Mouse (Mus musculus): Measurements from ENCODE around the gene Wnt10a. TPM values are rescaled to one million over a fixed set of nuclear protein-coding genes. Genes with fewer than 3 reads are reported as not detected.

Gene Wnt10a
- total and polyA plus RNA-seq, 3 experiments, result 126 to 187 (median 155) TPM

GRCm38 (mm10) chr1:74782045-74782444 is 9.3 kb upstream of the Wnt10a start:
- Histone ChIP-seq H3K9me3 (replicated peaks; ENCODE audit: low read length) (peaks cover 12% of the 10 kb centered on the region), H3K36me3 (replicated peaks in 1 of 2; ENCODE audit: control insufficient read depth in 1 of 2, insufficient read depth in 1 of 2, low read length in 1 of 2) (peaks cover 0 to 27% of the 10 kb centered on the region in 2 experiments), H3K4me2 (ENCODE audit: insufficient read depth, low read depth, poor library complexity, severe bottlenecking) (no peak overlapping the region), H3K9ac (ENCODE audit: insufficient read depth, low read depth) (no peak overlapping the region), H3K27ac (ENCODE audit: insufficient read depth, low read depth) (no peak overlapping the region), H3K27me3 (replicated peaks) (no peaks in the 10 kb centered on the region), H3K79me2 (replicated peaks; ENCODE audit: control insufficient read depth, extremely low read depth, insufficient read depth, poor library complexity, severe bottlenecking) (no peaks in the 10 kb centered on the region), H3K4me3 (replicated peaks in 1 of 3; ENCODE audit: low read depth in 2 of 3, low read length in 2 of 3, poor library complexity in 1 of 3) (no peak overlapping the region), H3K4me1 (ENCODE audit: control insufficient read depth in 1 of 2, insufficient read depth in 2 of 2) (peaks cover 0 to 18% of the 10 kb centered on the region in 2 experiments; a peak in 3 of 4 replicates)
- TF ChIP-seq ZKSCAN1 (IDR thresholded peaks at IDR 0.05; ENCODE audit: borderline replicate concordance, low read depth, low read length) (no peak), ZC3H11A (IDR thresholded peaks at IDR 0.05; ENCODE audit: low read depth, low read length) (no peak), NRF1 (IDR thresholded peaks at IDR 0.05; ENCODE audit: low read depth, low read length) (no peak), USF2 (conservative IDR thresholded peaks at IDR 0.05; ENCODE audit: low read depth, low read length) (no peak), RCOR1 (conservative IDR thresholded peaks at IDR 0.05; ENCODE audit: low read depth, low read length) (no peak), EP300 (IDR thresholded peaks at IDR 0.05; ENCODE audit: low read length) (no peak), MAZ (IDR thresholded peaks at IDR 0.05; ENCODE audit: low read depth, low read length) (no peak), MYC (IDR thresholded peaks at IDR 0.05; ENCODE audit: low read depth, low read length) (no peak), CHD2 (IDR thresholded peaks at IDR 0.05; ENCODE audit: low read length) (no peak), ELF1 (IDR thresholded peaks at IDR 0.05; ENCODE audit: low read depth, low read length) (no peak), CTCF (conservative IDR thresholded peaks at IDR 0.05 in 1 of 2, IDR thresholded peaks at IDR 0.05 in 1 of 2; ENCODE audit: low read depth in 2 of 2, low read length in 2 of 2) (no peak), JUN (IDR thresholded peaks at IDR 0.05; ENCODE audit: insufficient read depth, low read depth, low read length) (no peak), ETS1 (conservative IDR thresholded peaks at IDR 0.05; ENCODE audit: low read depth, low read length) (no peak), PAX5 (IDR thresholded peaks at IDR 0.05; ENCODE audit: low read length) (no peak)
- DNase-seq (ENCODE audit: extremely low read depth), result no peak
- in situ Hi-C loops (cut with MboI; ENCODE audit: low pct_ligation_motif_present, low pct_unique_long_range_greater_than_20kb, low sequenced_read_pairs), result no loop called here
- dilution Hi-C loops (cut with MboI; ENCODE audit: extremely low pct_ligation_motif_present, extremely low pct_unique_long_range_greater_than_20kb, low sequenced_read_pairs), result no loop called here

- Histone ChIP-seq H3K79me2 (replicated peaks; ENCODE audit: control insufficient read depth, extremely low read depth, insufficient read depth, poor library complexity, severe bottlenecking) (no peaks in the 10 kb centered on the region), H3K9ac (ENCODE audit: insufficient read depth, low read depth) (no peak overlapping the region), H3K27ac (ENCODE audit: insufficient read depth, low read depth) (no peak overlapping the region), H3K4me2 (ENCODE audit: insufficient read depth, low read depth, poor library complexity, severe bottlenecking) (0 out of 2 replicates have a peak overlapping the region, but pooled peaks have one; percentile 37), H3K36me3 (replicated peaks in 1 of 2; ENCODE audit: control insufficient read depth in 1 of 2, insufficient read depth in 1 of 2, low read length in 1 of 2) (peaks cover 0 to 27% of the 10 kb centered on the region in 2 experiments), H3K27me3 (replicated peaks) (no peaks in the 10 kb centered on the region), H3K4me1 (ENCODE audit: control insufficient read depth in 1 of 2, insufficient read depth in 2 of 2) (peaks cover 5 to 32% of the 10 kb centered on the region in 2 experiments), H3K4me3 (replicated peaks in 1 of 3; ENCODE audit: low read depth in 2 of 3, low read length in 2 of 3, poor library complexity in 1 of 3) (no peak overlapping the region), H3K9me3 (replicated peaks; ENCODE audit: low read length) (peaks cover 12% of the 10 kb centered on the region)
- in situ Hi-C loops (cut with MboI; ENCODE audit: low pct_ligation_motif_present, low pct_unique_long_range_greater_than_20kb, low sequenced_read_pairs), result no loop called here
- TF ChIP-seq UBTF (IDR thresholded peaks at IDR 0.05; ENCODE audit: low read depth, low read length) (no peak), MAX (IDR thresholded peaks at IDR 0.05; ENCODE audit: low read length) (no peak), MAZ (IDR thresholded peaks at IDR 0.05; ENCODE audit: low read depth, low read length) (no peak), JUND (conservative IDR thresholded peaks at IDR 0.05; ENCODE audit: low read depth, low read length) (no peak), NELFE (IDR thresholded peaks at IDR 0.05; ENCODE audit: low read depth, low read length) (no peak), USF2 (conservative IDR thresholded peaks at IDR 0.05; ENCODE audit: low read depth, low read length) (no peak), TBP (conservative IDR thresholded peaks at IDR 0.05; ENCODE audit: low read depth, low read length) (no peak), POLR2A (IDR thresholded peaks at IDR 0.05; ENCODE audit: low read depth, low read length) (no peak), BHLHE40 (IDR thresholded peaks at IDR 0.05; ENCODE audit: low read depth, low read length) (no peak), POLR2AphosphoS2 (IDR thresholded peaks at IDR 0.05; ENCODE audit: low read depth, low read length) (no peak), PAX5 (IDR thresholded peaks at IDR 0.05; ENCODE audit: low read length) (no peak), ZMIZ1 (IDR thresholded peaks at IDR 0.05; ENCODE audit: low read depth, low read length) (no peak), ZKSCAN1 (IDR thresholded peaks at IDR 0.05; ENCODE audit: borderline replicate concordance, low read depth, low read length) (no peak), MXI1 (IDR thresholded peaks at IDR 0.05; ENCODE audit: low read depth, low read length) (no peak), GABPA (IDR thresholded peaks at IDR 0.05; ENCODE audit: insufficient replicate concordance, low read depth, low read length) (no peak), RAD21 (IDR thresholded peaks at IDR 0.05; ENCODE audit: low read depth, low read length) (no peak), RCOR1 (conservative IDR thresholded peaks at IDR 0.05; ENCODE audit: low read depth, low read length) (no peak), MAFK (IDR thresholded peaks at IDR 0.05; ENCODE audit: insufficient replicate concordance, low read length) (no peak), MYC (IDR thresholded peaks at IDR 0.05; ENCODE audit: low read depth, low read length) (no peak)
- dilution Hi-C loops (cut with MboI; ENCODE audit: extremely low pct_ligation_motif_present, extremely low pct_unique_long_range_greater_than_20kb, low sequenced_read_pairs), result no loop called here
- DNase-seq (ENCODE audit: extremely low read depth), result no peak
These were observed 7.8 kb upstream of the Wnt10a start for GRCm38 (mm10) chr1:74783554-74783953.

Data from CH12.LX (cell line).